Mouse (Mus musculus): ENCODE results near the gene Syngr1.

Gene Syngr1

GRCm38 (mm10) chr15:80090155-80090554, 979 bp upstream of the Syngr1 start:
- DNase-seq (ENCODE audit: extremely low spot score, low read depth, low spot score), result no peak

- no peak for DNase-seq (ENCODE audit: extremely low spot score, low read depth, low spot score)
Observed at GRCm38 (mm10) chr15:80090741-80091120, 403 bp upstream of the Syngr1 start.

GRCm38 (mm10) chr15:80092041-80092441, 907 bp downstream of the Syngr1 start:
- no peak for DNase-seq (ENCODE audit: extremely low spot score, low read depth, low spot score)

- DNase-seq (ENCODE audit: extremely low spot score, low read depth, low spot score), result no peak
Observed at GRCm38 (mm10) chr15:80092599-80092998, 1.5 kb downstream of the Syngr1 start.

GRCm38 (mm10) chr15:80094201-80094600, 3.1 kb downstream of the Syngr1 start:
- no peak for DNase-seq (ENCODE audit: extremely low spot score, low read depth, low spot score)

- DNase-seq (ENCODE audit: extremely low spot score, low read depth, low spot score), result no peak
Observed at GRCm38 (mm10) chr15:80095596-80095995, 4.5 kb downstream of the Syngr1 start.

GRCm38 (mm10) chr15:80096406-80096805, 5.3 kb downstream of the Syngr1 start:
- no peak for DNase-seq (ENCODE audit: extremely low spot score, low read depth, low spot score)

- no peak for DNase-seq (ENCODE audit: extremely low spot score, low read depth, low spot score)
Observed at GRCm38 (mm10) chr15:80096946-80097881, 6.1 kb downstream of the Syngr1 start.

GRCm38 (mm10) chr15:80097999-80098461, 6.9 kb downstream of the Syngr1 start:
- DNase-seq (ENCODE audit: extremely low spot score, low read depth, low spot score), result no peak

GRCm38 (mm10) chr15:80098809-80099208, 7.7 kb downstream of the Syngr1 start:
- no peak for DNase-seq (ENCODE audit: extremely low spot score, low read depth, low spot score)

GRCm38 (mm10) chr15:80099477-80099876, 8.3 kb downstream of the Syngr1 start:
- no peak for DNase-seq (ENCODE audit: extremely low spot score, low read depth, low spot score)

- DNase-seq (ENCODE audit: extremely low spot score, low read depth, low spot score), result no peak
Observed at GRCm38 (mm10) chr15:80100196-80100595, 9.1 kb downstream of the Syngr1 start.

GRCm38 (mm10) chr15:80100871-80101270, 9.7 kb downstream of the Syngr1 start:
- no peak for DNase-seq (ENCODE audit: extremely low spot score, low read depth, low spot score)

- DNase-seq (ENCODE audit: extremely low spot score, low read depth, low spot score), result no peak
Observed at GRCm38 (mm10) chr15:80101503-80101902, 10.4 kb downstream of the Syngr1 start.

- DNase-seq (ENCODE audit: extremely low spot score, low read depth, low spot score), result no peak
Observed at GRCm38 (mm10) chr15:80102495-80102894, 11.4 kb downstream of the Syngr1 start.

GRCm38 (mm10) chr15:80105490-80106410, 14.6 kb downstream of the Syngr1 start:
- no peak for DNase-seq (ENCODE audit: extremely low spot score, low read depth, low spot score)

- no peak for DNase-seq (ENCODE audit: extremely low spot score, low read depth, low spot score)
Observed at GRCm38 (mm10) chr15:80107143-80107542, 16.0 kb downstream of the Syngr1 start.

- no peak for DNase-seq (ENCODE audit: extremely low spot score, low read depth, low spot score)
Observed at GRCm38 (mm10) chr15:80107575-80107974, 16.4 kb downstream of the Syngr1 start.

- no peak for DNase-seq (ENCODE audit: extremely low spot score, low read depth, low spot score)
Observed at GRCm38 (mm10) chr15:80111436-80111835, 20.3 kb downstream of the Syngr1 start.

GRCm38 (mm10) chr15:80112499-80112898, 21.4 kb downstream of the Syngr1 start:
- DNase-seq (ENCODE audit: extremely low spot score, low read depth, low spot score), result no peak

- no peak for DNase-seq (ENCODE audit: extremely low spot score, low read depth, low spot score)
Observed at GRCm38 (mm10) chr15:80114414-80114813, 23.3 kb downstream of the Syngr1 start.

All from hindlimb bud, embryonic 11.5 days (tissue).